Mouse (Mus musculus): ENCODE results near the gene Rpl13. TPM values are rescaled to one million over a fixed set of nuclear protein-coding genes. Genes with fewer than 3 reads are reported as not detected.

The Rpl13 gene
- polyA plus RNA-seq, 1 experiment from 2014 or later: 865 TPM

- Histone ChIP-seq H3K36me3 (replicated peaks; ENCODE audit: control insufficient read depth, insufficient read depth) (no peaks in the 10 kb centered on the region), H3K4me1 (replicated peaks; ENCODE audit: control insufficient read depth, insufficient read depth, low read length) (peaks cover 8% of the 10 kb centered on the region), H3K4me2 (replicated peaks) (peak within 1 kb of the TSS; percentile 60), H3K4me3 (replicated peaks; ENCODE audit: low read length) (peak within 1 kb of the TSS; percentile 42), H3K9ac (peak within 1 kb of the TSS; percentile 55), H3K27me3 (ENCODE audit: control insufficient read depth, insufficient read depth, low read length) (peaks cover 44% of the 10 kb centered on the region), H3K9me3 (ENCODE audit: control insufficient read depth, low read length) (no peaks in the 10 kb centered on the region), H3K27ac (no peak within 1 kb of the TSS)
- WGBS: 1% methylated on average over 50 of the region's 51 CpGs
- DNase-seq (ENCODE audit: low spot score): no peak
- ATAC-seq (ENCODE audit: low FRiP score): 0 out of 2 replicates have a peak, but pooled peaks have one; percentile 37
Measured at GRCm38 (mm10) chr8:123117127-123117731, 15.1 kb downstream of the Rpl13 start, which contains the start of gene Cpne7. TSS of gene Cpne7 (plus strand) at chr8:123117374.

- no peaks in the 10 kb centered on the region for H3K9me3 ChIP-seq (ENCODE audit: control insufficient read depth, low read length)
- no peaks in the 10 kb centered on the region for H3K36me3 ChIP-seq (replicated peaks; ENCODE audit: control insufficient read depth, insufficient read depth)
- H3K4me3 ChIP-seq (replicated peaks; ENCODE audit: low read length): peak overlapping the region; percentile 42
- peak overlapping the region; percentile 60 for H3K4me2 ChIP-seq (replicated peaks)
- DNase-seq (ENCODE audit: low spot score) (no peak), ATAC-seq (ENCODE audit: low FRiP score) (no peak)
- WGBS: 2% methylated on average over 17 of the region's 17 CpGs
- peaks cover 8% of the 10 kb centered on the region for H3K4me1 ChIP-seq (replicated peaks; ENCODE audit: control insufficient read depth, insufficient read depth, low read length)
- H3K27me3 ChIP-seq (ENCODE audit: control insufficient read depth, insufficient read depth, low read length): peaks cover 44% of the 10 kb centered on the region
- peak overlapping the region; percentile 55; the same call in 1 of the 2 replicates for H3K9ac ChIP-seq
- no peak overlapping the region for H3K27ac ChIP-seq
Measured at GRCm38 (mm10) chr8:123117744-123118143, 15.6 kb downstream of the Rpl13 start.

GRCm38 (mm10) chr8:123122059-123122458 is 19.9 kb downstream of the Rpl13 start:
- ATAC-seq (ENCODE audit: low FRiP score) (no peak), DNase-seq (ENCODE audit: low spot score) (no peak)
- Histone ChIP-seq H3K36me3 (replicated peaks; ENCODE audit: control insufficient read depth, insufficient read depth) (no peaks in the 10 kb centered on the region), H3K4me1 (replicated peaks; ENCODE audit: control insufficient read depth, insufficient read depth, low read length) (peaks cover 7% of the 10 kb centered on the region), H3K9me3 (ENCODE audit: control insufficient read depth, low read length) (no peaks in the 10 kb centered on the region), H3K4me2 (replicated peaks) (no peak overlapping the region), H3K9ac (no peak overlapping the region), H3K27ac (no peak overlapping the region), H3K27me3 (ENCODE audit: control insufficient read depth, insufficient read depth, low read length) (peaks cover 38% of the 10 kb centered on the region), H3K4me3 (replicated peaks; ENCODE audit: low read length) (no peak overlapping the region)
- 79% methylated on average over 9 of the region's 9 CpGs for WGBS

- no peak overlapping the region for H3K27ac ChIP-seq
- ATAC-seq (ENCODE audit: low FRiP score) (no peak), DNase-seq (ENCODE audit: low spot score) (no peak)
- H3K4me2 ChIP-seq (replicated peaks): no peak overlapping the region
- no peaks in the 10 kb centered on the region for H3K36me3 ChIP-seq (replicated peaks; ENCODE audit: control insufficient read depth, insufficient read depth)
- WGBS: 84% methylated on average over 5 of the region's 5 CpGs
- peaks cover 31% of the 10 kb centered on the region for H3K27me3 ChIP-seq (ENCODE audit: control insufficient read depth, insufficient read depth, low read length)
- H3K4me3 ChIP-seq (replicated peaks; ENCODE audit: low read length): no peak overlapping the region
- peaks cover 1% of the 10 kb centered on the region; the same call in 1 of the 2 replicates for H3K4me1 ChIP-seq (replicated peaks; ENCODE audit: control insufficient read depth, insufficient read depth, low read length)
- H3K9ac ChIP-seq: no peak overlapping the region
- H3K9me3 ChIP-seq (ENCODE audit: control insufficient read depth, low read length): no peaks in the 10 kb centered on the region
Measured at GRCm38 (mm10) chr8:123122670-123123069, 20.5 kb downstream of the Rpl13 start.

- no peak for ATAC-seq (ENCODE audit: low FRiP score)
- H3K9ac ChIP-seq: no peak overlapping the region
- H3K4me2 ChIP-seq (replicated peaks): no peak overlapping the region
- H3K4me3 ChIP-seq (replicated peaks; ENCODE audit: low read length): no peak overlapping the region
- WGBS: 6% methylated on average over 19 of the region's 19 CpGs
- H3K36me3 ChIP-seq (replicated peaks; ENCODE audit: control insufficient read depth, insufficient read depth): no peaks in the 10 kb centered on the region
- no peaks in the 10 kb centered on the region for H3K4me1 ChIP-seq (replicated peaks; ENCODE audit: control insufficient read depth, insufficient read depth, low read length)
- H3K9me3 ChIP-seq (ENCODE audit: control insufficient read depth, low read length): no peaks in the 10 kb centered on the region
- DNase-seq (ENCODE audit: low spot score): no peak
- peaks cover 9% of the 10 kb centered on the region for H3K27me3 ChIP-seq (ENCODE audit: control insufficient read depth, insufficient read depth, low read length)
- H3K27ac ChIP-seq: no peak overlapping the region
Measured at GRCm38 (mm10) chr8:123126193-123126816, 24.2 kb downstream of the Rpl13 start.

- Histone ChIP-seq H3K4me2 (replicated peaks) (no peak overlapping the region), H3K4me3 (replicated peaks; ENCODE audit: low read length) (no peak overlapping the region), H3K27ac (no peak overlapping the region), H3K9ac (no peak overlapping the region), H3K4me1 (replicated peaks; ENCODE audit: control insufficient read depth, insufficient read depth, low read length) (peaks cover 13% of the 10 kb centered on the region), H3K9me3 (ENCODE audit: control insufficient read depth, low read length) (no peaks in the 10 kb centered on the region), H3K36me3 (replicated peaks; ENCODE audit: control insufficient read depth, insufficient read depth) (no peaks in the 10 kb centered on the region), H3K27me3 (ENCODE audit: control insufficient read depth, insufficient read depth, low read length) (peaks cover 7% of the 10 kb centered on the region)
- no peak for ATAC-seq (ENCODE audit: low FRiP score)
- 73% methylated on average over 9 of the region's 9 CpGs for WGBS
- DNase-seq (ENCODE audit: low spot score): no peak
Measured at GRCm38 (mm10) chr8:123131041-123131440, 28.9 kb downstream of the Rpl13 start.

- no peak overlapping the region for H3K9ac ChIP-seq
- H3K4me1 ChIP-seq (replicated peaks; ENCODE audit: control insufficient read depth, insufficient read depth, low read length): peaks cover 13% of the 10 kb centered on the region
- DNase-seq (ENCODE audit: low spot score) (no peak), ATAC-seq (ENCODE audit: low FRiP score) (no peak)
- no peak overlapping the region for H3K4me3 ChIP-seq (replicated peaks; ENCODE audit: low read length)
- H3K4me2 ChIP-seq (replicated peaks): no peak overlapping the region
- no peak overlapping the region for H3K27ac ChIP-seq
- H3K9me3 ChIP-seq (ENCODE audit: control insufficient read depth, low read length): no peaks in the 10 kb centered on the region
- no peaks in the 10 kb centered on the region for H3K36me3 ChIP-seq (replicated peaks; ENCODE audit: control insufficient read depth, insufficient read depth)
- no peaks in the 10 kb centered on the region for H3K27me3 ChIP-seq (ENCODE audit: control insufficient read depth, insufficient read depth, low read length)
- WGBS: 94% methylated on average over 2 of the region's 2 CpGs
Measured at GRCm38 (mm10) chr8:123132953-123133352, 30.8 kb downstream of the Rpl13 start.

- ATAC-seq (ENCODE audit: low FRiP score): no peak
- DNase-seq (ENCODE audit: low spot score): no peak
- Histone ChIP-seq H3K27me3 (ENCODE audit: control insufficient read depth, insufficient read depth, low read length) (no peaks in the 10 kb centered on the region), H3K9me3 (ENCODE audit: control insufficient read depth, low read length) (no peaks in the 10 kb centered on the region), H3K4me3 (replicated peaks; ENCODE audit: low read length) (no peak overlapping the region), H3K36me3 (replicated peaks; ENCODE audit: control insufficient read depth, insufficient read depth) (no peaks in the 10 kb centered on the region), H3K9ac (no peak overlapping the region), H3K4me1 (replicated peaks; ENCODE audit: control insufficient read depth, insufficient read depth, low read length) (peaks cover 13% of the 10 kb centered on the region), H3K27ac (no peak overlapping the region), H3K4me2 (replicated peaks) (no peak overlapping the region)
- WGBS: 86% methylated on average over 11 of the region's 11 CpGs
Measured at GRCm38 (mm10) chr8:123134149-123134713, 32.1 kb downstream of the Rpl13 start.

- H3K4me3 ChIP-seq (replicated peaks; ENCODE audit: low read length): no peak overlapping the region
- H3K36me3 ChIP-seq (replicated peaks; ENCODE audit: control insufficient read depth, insufficient read depth): no peaks in the 10 kb centered on the region
- WGBS: 5% methylated on average over 7 of the region's 7 CpGs
- DNase-seq (ENCODE audit: low spot score): peak; percentile 53
- no peaks in the 10 kb centered on the region for H3K27me3 ChIP-seq (ENCODE audit: control insufficient read depth, insufficient read depth, low read length)
- no peaks in the 10 kb centered on the region for H3K9me3 ChIP-seq (ENCODE audit: control insufficient read depth, low read length)
- no peak overlapping the region for H3K9ac ChIP-seq
- ATAC-seq (ENCODE audit: low FRiP score): no peak
- peaks cover 13% of the 10 kb centered on the region for H3K4me1 ChIP-seq (replicated peaks; ENCODE audit: control insufficient read depth, insufficient read depth, low read length)
- H3K27ac ChIP-seq: peak overlapping the region; percentile 56; the same call in 1 of the 2 replicates
- peak overlapping the region; percentile 17 for H3K4me2 ChIP-seq (replicated peaks)
Measured at GRCm38 (mm10) chr8:123135406-123135805, 33.3 kb downstream of the Rpl13 start.

Measured in hindbrain, embryonic 14.5 days (tissue).